Mouse (Mus musculus) midbrain, embryonic 10.5 days (tissue): ENCODE data around the gene Ccdc34. TPM values are rescaled to one million over a fixed set of nuclear protein-coding genes. Genes with fewer than 3 reads are reported as not detected.
A peak's percentile ranks its signal among the peaks of the same experiment; 100 is the strongest.

ENCODE experiments used
- DNase-seq: peaks from one replicate; pipeline ENCODE4 v3.0.0-alpha.2; 2017; ENCODE audit warnings: low spot score
- H3K27ac ChIP-seq: fragments of 300-500 bp; sonication (generic); replicated peaks from 2 replicates; pipeline ENCODE4 v1.5.1; 2016; ENCODE audit warnings: mild to moderate bottlenecking
- H3K27me3 ChIP-seq: fragments of 300-500 bp; sonication (generic); 2 replicates; pipeline ENCODE4 v1.6.1; 2016; ENCODE audit warnings: low read depth, mild to moderate bottlenecking; ENCODE audit not compliant: poor library complexity, severe bottlenecking
- H3K36me3 ChIP-seq: fragments of 300-500 bp; sonication (generic); 2 replicates; pipeline ENCODE4 v1.6.1; 2016; ENCODE audit warnings: mild to moderate bottlenecking, moderate library complexity
- H3K4me1 ChIP-seq: fragments of 300-500 bp; sonication (generic); 2 replicates; pipeline ENCODE4 v1.6.1; 2016
- H3K4me3 ChIP-seq: fragments of 300-500 bp; sonication (generic); 2 replicates; pipeline ENCODE4 v1.5.1; 2016; ENCODE audit warnings: mild to moderate bottlenecking, moderate library complexity
- H3K9me3 ChIP-seq: fragments of 300-500 bp; sonication (generic); replicated peaks from 2 replicates; pipeline ENCODE4 v1.6.1; 2016; ENCODE audit warnings: mild to moderate bottlenecking
- WGBS: fragments of 180-500 bp; shearing (Covaris S2); methylation state at CpG from one replicate; pipeline ENCODE4 v1.1.7; 2016; 5-methylcytosine and 5-hydroxymethylcytosine counted together
- polyA plus RNA-seq: library from polyadenylated mRNA; unstranded; fragments of >200 nt; fragmentation: Nextera tagmentation; extraction: Ambion mirVana; gene quantifications from 2 replicates; pipeline ENCODE4 v1.2.1, GENCODE M21; 2016

Gene Ccdc34
- polyA plus RNA-seq, 1 experiment from 2014 or later = 60.2 TPM

DNA sequence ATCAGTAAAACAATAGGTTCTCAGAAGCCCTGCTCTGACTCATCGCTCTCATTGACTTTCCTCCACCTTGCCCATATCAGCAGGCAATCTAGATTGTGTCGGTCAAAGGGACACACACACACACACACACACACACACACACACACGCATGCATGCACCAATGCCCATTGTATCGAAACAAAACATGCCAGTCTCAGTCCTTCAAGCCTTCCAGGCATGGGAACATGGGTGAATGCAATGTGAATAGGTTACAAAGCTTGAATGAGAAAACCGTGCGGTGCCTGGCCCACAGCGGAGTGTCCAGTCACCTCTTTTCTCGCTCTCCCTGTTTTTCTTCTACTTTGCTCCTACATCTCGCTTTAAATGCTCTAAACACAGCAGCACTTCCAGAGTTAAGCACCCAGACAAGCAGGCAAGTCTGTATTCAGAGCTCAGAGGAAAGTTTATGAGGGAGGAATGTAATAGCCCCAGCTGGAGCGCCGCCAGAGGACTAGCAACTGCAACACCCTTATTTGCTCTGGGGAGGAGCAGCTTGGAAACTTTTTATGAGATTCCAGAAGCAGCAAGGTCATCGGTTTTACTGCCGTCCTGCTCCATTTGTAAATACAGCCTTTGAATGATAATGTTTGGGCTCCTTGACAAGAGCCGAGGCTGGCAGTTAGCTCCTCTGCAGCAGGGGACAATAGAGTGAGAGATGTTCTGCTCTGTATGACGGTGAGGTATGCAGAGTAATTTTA lies 174.5 kb downstream of the Ccdc34 start:
- H3K27me3 ChIP-seq = peaks cover 17% of the 10 kb centered on the region
- DNase-seq = peak; percentile 37
- H3K9me3 ChIP-seq = no peaks in the 10 kb centered on the region
- WGBS = 39% methylated on average over 15 of the region's 15 CpGs
- peaks cover 25% of the 10 kb centered on the region for H3K4me1 ChIP-seq
- no peaks in the 10 kb centered on the region for H3K36me3 ChIP-seq
- peak overlapping the region; percentile 74 for H3K27ac ChIP-seq
- H3K4me3 ChIP-seq = peak overlapping the region; percentile 22; the same call in 1 of the 2 replicates

DNA sequence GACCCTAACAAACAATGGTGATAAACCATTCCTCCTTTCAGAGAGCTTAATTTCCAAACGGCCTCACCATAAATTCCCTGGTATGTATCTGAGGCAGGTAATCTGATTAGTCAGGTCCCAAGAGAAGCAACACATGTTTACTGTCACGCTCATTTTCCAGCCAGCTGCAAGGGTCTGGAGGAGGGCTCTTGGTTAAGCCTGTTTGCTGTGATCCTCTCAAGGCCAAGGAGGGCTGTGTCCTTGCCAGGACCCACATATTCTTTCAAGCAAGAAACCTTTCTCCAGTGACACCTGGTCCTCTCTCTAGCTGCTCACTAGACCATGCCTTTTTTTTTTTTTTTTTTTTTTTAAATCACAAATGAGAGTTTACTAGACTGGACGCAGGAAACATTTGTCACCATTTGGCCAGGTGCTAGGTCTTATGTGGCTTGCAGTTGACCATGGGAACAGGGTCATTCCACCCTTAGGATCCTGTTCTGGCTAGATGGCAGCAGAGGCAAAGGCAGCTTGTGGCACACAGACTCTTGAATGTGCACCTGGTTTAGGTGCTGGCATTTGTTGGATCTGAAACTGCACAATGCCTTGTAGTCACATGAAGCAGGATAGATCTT lies 175.2 kb downstream of the Ccdc34 start:
- peaks cover 17% of the 10 kb centered on the region for H3K27me3 ChIP-seq
- H3K9me3 ChIP-seq = no peaks in the 10 kb centered on the region
- DNase-seq = peak; percentile 31
- H3K27ac ChIP-seq = peak overlapping the region; percentile 74
- H3K4me1 ChIP-seq = peaks cover 25% of the 10 kb centered on the region
- peak overlapping the region; percentile 22; the same call in 1 of the 2 replicates for H3K4me3 ChIP-seq
- no peaks in the 10 kb centered on the region for H3K36me3 ChIP-seq
- 49% methylated on average over 3 of the region's 3 CpGs for WGBS

DNA sequence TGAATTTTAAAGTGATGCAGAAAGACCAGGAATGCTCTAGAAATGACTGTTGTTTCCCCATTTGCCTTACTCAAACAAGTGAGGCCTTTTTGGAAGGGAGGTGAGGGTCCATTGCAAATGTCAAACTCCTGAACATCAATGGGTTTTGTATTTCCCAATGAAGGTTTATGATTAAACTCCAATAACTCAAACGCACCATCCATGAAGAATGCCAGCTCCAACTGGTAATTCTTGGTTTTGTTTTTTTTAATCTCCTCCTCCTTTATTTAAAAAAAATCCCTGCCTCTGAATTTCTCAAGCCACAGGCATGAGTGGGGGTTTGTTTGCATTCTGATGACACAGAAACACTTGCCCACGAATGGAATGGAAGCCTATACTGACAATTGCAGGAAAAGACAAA lies 178.9 kb downstream of the Ccdc34 start:
- peaks cover 19% of the 10 kb centered on the region for H3K4me1 ChIP-seq
- H3K9me3 ChIP-seq = no peaks in the 10 kb centered on the region
- H3K36me3 ChIP-seq = no peaks in the 10 kb centered on the region
- H3K4me3 ChIP-seq = no peak overlapping the region
- H3K27me3 ChIP-seq = no peaks in the 10 kb centered on the region
- WGBS = 90% methylated on average over 2 of the region's 2 CpGs
- H3K27ac ChIP-seq = no peak overlapping the region
- DNase-seq = no peak

DNA sequence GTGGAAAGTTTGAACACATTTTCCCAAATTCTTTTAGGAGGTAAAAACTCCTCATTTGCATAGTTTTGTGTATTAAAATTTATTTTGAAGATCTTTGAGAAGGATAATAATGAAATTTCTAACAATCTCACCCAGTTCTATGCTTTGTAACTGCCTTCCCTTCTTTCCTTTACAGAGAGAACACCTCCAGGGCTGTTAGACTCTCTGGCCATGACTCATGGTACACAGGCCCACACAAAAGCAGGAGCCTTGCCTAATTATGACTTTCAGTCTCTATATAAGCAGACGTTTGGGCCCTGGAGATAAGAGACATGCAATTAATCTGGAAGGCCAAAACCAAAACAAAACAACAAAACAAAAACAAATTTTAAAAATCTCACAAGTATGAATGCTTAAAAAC lies 182.0 kb downstream of the Ccdc34 start:
- Histone ChIP-seq H3K4me1 (peaks cover 7% of the 10 kb centered on the region), H3K27me3 (peaks cover 13% of the 10 kb centered on the region), H3K36me3 (no peaks in the 10 kb centered on the region), H3K27ac (no peak overlapping the region), H3K9me3 (no peaks in the 10 kb centered on the region), H3K4me3 (no peak overlapping the region)
- no peak for DNase-seq
- 76% methylated on average over 1 of the region's 1 CpGs for WGBS

DNA sequence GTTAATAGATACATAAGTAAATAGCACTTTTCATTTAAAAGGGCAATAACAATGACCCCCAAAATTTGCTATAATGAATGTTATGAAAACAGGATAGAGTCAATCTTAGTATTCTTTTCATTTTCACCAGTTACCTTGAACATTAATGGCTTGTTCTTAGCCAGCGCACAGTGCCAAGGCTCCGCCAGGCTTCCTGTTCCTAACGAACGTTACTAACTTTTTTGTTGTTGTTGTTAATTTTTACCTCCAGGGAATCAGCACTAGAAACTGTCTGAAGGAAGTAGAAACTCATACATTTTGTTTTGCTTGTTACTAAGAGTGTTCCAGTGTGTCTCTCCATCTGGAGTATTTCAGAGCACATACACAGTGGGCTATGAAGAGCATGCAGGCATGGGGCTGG lies 184.2 kb downstream of the Ccdc34 start:
- H3K27me3 ChIP-seq = peaks cover 13% of the 10 kb centered on the region
- WGBS = 89% methylated on average over 4 of the region's 4 CpGs

DNA sequence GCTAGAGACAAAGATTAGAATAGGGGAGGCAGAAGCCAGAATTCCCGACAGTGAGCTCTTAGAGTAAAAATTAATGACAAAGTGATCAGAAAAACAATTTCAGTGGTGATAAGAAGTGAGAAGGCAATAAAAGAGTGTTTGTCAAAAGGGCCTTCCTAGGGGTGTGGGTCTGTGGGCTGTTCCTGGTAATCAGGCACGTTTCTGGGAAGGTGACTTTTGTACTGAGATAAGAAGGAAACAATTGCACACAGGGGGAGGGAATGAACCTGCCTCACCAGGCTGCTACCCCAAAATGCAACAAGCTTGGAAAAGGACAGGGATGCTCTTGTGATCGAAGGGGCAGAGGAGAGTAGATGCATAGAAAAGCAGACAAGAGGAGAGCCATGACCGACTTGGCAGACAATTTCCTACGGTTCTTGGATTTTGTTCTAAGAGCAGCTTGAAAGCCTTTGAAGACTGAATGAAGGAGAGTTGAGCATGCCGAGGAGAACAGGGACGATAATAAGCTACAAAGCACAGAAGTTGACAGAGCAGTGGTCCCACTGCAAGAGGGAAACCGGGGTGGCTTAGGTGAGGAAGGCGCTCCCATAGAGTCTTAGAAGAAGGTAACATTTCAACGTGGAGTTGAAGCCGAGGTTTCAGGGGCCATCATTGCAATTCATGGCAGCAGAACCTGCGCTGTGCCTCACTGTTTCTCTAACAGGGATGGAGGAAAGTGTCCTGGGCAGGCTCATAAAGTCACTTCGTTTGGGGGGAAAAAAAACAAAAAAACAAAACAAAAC lies 185.3 kb downstream of the Ccdc34 start:
- 50% methylated on average over 13 of the region's 13 CpGs for WGBS
- Histone ChIP-seq H3K4me3 (no peak overlapping the region), H3K9me3 (no peaks in the 10 kb centered on the region), H3K27ac (no peak overlapping the region), H3K36me3 (no peaks in the 10 kb centered on the region), H3K4me1 (peaks cover 10% of the 10 kb centered on the region), H3K27me3 (peaks cover 13% of the 10 kb centered on the region)
- DNase-seq = no peak

More for the DNA sequence above, 184.2 kb downstream of the Ccdc34 start:
- Histone ChIP-seq H3K4me1 (peaks cover 10% of the 10 kb centered on the region), H3K9me3 (no peaks in the 10 kb centered on the region), H3K27ac (no peak overlapping the region), H3K4me3 (no peak overlapping the region), H3K36me3 (no peaks in the 10 kb centered on the region)
- no peak for DNase-seq

DNA sequence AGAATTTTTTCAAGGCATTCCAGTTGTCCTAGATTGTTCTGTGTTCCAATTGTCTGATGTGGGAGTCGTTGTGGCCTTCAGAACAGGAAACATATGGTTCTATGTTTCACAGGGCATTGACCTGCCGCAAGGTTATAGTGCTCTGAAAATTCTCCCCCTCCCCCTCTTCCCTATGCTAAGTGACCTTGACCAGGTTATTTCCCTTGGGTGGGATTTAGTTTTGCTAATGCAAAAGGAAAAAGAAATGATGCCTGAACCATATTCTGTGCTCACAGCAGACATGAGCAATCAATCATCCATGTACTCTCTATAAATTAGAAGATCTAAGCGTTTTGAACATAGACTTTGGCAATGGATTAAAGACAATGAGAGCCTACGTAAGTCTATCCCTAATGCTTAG lies 186.6 kb downstream of the Ccdc34 start:
- Histone ChIP-seq H3K9me3 (no peaks in the 10 kb centered on the region), H3K4me1 (peaks cover 10% of the 10 kb centered on the region), H3K27ac (no peak overlapping the region), H3K36me3 (no peaks in the 10 kb centered on the region), H3K4me3 (no peak overlapping the region), H3K27me3 (peaks cover 13% of the 10 kb centered on the region)
- 76% methylated on average over 4 of the region's 4 CpGs for whole genome bisulfite sequencing
- DNase-seq = no peak

DNA sequence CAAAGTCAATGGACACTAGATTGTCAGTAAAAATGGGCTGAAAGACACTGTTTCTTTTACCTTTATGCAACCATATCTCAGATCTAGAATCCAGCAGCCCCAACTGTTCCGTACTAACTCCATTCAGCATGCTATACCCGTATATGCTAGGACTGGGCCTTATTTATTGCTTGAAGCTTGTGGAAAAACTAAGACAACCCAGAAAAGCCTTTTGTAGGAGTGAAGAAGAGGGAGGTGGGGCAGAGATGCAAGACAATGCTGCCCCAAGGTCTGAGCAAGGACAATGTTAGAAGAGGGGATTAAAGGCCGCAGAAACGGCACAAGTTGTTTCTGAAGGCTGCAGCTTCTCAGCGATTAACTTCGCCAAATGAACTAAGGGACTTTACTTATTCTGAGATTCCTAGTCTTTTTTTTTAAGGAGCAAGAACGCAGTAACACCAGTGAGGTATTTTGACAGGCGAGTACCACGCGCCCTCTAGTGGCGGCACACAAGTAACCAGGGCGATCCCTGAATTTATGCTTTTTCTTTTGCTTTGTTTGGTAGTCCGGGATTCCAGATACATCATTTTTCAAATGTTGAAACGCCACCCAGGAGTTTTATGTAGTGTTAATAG lies 187.2 kb downstream of the Ccdc34 start:
- Histone ChIP-seq H3K36me3 (no peaks in the 10 kb centered on the region), H3K27me3 (peaks cover 13% of the 10 kb centered on the region), H3K4me3 (no peak overlapping the region), H3K4me1 (peaks cover 10% of the 10 kb centered on the region), H3K27ac (no peak overlapping the region), H3K9me3 (no peaks in the 10 kb centered on the region)
- 13% methylated on average over 14 of the region's 14 CpGs for WGBS
- DNase-seq = peak; percentile 73

DNA sequence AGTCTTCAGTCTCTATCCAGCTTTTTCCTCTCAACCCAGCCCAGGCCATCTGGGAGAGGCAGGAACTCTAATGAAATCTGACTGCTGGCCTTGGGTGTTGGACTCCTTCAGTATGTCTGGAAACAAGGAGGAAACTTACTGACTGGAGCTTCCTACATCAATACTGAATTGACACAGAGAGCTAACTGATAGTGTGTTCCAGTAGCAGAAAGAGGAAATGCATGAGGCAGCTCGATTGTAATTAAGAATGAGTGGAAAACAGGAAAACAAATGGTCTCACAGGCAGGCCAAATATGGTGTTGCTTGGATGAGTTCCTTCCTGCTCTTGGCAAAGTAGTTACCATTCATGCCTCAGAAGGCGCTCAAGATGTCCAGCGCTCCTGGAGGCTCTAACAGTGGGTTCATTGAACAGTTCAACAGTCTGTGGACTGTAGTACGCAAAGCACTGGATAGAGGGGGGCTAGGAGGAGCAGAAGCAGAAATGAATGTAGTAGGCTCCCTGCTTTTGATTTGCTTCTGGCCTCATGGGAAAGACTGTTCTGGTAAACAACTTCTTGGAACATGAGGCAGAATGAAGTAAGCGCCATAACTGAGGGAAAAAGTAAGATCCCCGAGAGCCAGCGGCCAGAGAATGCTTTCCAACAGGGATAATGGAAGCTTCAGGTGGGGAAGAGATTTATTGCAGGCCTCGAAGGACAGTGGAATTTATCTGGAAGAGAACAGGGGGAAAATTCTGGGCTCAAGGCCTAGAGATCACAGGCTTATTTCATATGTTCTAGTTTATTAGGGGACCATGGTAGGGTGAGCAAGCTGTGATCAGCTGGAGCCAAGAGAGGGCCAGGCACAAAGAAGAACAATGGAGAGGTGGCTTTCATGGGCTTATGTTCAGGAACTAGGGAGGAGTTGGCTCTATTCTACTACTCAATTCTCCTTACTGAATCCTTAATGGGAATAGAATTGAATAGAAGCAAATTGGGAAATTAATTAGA lies 193.2 kb downstream of the Ccdc34 start:
- Histone ChIP-seq H3K27ac (no peak overlapping the region), H3K4me3 (no peak overlapping the region), H3K4me1 (no peaks in the 10 kb centered on the region), H3K36me3 (no peaks in the 10 kb centered on the region), H3K27me3 (no peaks in the 10 kb centered on the region), H3K9me3 (no peaks in the 10 kb centered on the region)
- no peak for DNase-seq
- WGBS = 91% methylated on average over 8 of the region's 8 CpGs

DNA sequence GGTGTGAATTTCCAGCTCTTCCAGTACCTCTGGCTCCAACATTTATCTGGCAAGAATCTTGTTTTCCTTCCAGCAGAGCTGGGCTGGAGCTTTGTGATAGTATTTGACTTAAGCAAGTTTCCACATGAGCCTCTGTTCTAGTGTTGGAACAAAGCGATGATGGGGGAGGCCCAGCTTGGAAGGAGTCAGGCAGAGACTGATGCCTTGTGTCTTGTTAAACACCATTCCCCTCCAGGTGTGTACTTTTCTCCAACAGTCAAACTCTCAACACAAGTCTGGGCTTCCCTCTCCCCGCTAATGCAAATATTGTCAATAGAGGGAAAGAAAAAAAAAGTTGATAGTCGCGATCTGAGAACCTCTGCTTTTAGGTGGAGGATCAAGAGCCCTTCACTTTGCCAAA lies 196.7 kb downstream of the Ccdc34 start:
- 89% methylated on average over 4 of the region's 4 CpGs for WGBS
- H3K4me1 ChIP-seq = no peaks in the 10 kb centered on the region

DNA sequence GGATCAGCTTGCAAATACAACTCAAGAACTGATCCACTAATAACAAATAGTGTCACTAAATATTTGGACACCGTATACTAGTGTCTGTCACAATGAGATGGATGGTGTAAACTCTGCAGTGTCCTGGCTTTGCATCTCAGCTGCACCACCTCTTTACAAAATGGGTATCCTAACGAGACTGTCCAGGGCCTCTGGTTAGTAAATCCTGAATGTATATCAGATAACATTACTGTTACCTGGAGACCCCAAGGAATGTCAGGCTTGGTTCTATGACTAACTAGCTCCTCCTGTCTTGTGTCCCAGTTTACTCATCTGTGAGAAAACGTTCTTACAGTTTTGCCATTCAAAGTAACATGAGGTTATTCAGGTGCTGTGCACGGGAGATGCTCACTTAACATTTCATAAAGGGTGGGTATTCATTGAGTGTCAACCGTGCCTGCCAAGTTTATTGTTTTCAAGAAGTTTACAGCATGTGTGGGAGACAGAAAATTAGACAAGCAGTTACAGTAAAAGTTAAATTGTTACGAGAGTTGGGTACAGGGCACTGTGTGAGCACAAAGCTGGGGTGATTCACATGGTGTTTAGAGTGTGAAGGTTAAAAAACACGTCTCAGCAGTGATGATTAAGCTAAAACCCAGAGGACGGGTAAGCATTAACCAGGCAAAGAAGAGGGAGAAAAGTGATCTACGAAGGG lies 197.5 kb downstream of the Ccdc34 start:
- H3K9me3 ChIP-seq = no peaks in the 10 kb centered on the region
- H3K4me1 ChIP-seq = no peaks in the 10 kb centered on the region
- no peaks in the 10 kb centered on the region for H3K27me3 ChIP-seq
- H3K36me3 ChIP-seq = no peaks in the 10 kb centered on the region
- H3K4me3 ChIP-seq = no peak overlapping the region
- WGBS = 79% methylated on average over 9 of the region's 9 CpGs
- H3K27ac ChIP-seq = no peak overlapping the region
- no peak for DNase-seq

More for the DNA sequence above, 196.7 kb downstream of the Ccdc34 start:
- Histone ChIP-seq H3K27ac (no peak overlapping the region), H3K9me3 (no peaks in the 10 kb centered on the region), H3K27me3 (no peaks in the 10 kb centered on the region), H3K36me3 (no peaks in the 10 kb centered on the region), H3K4me3 (no peak overlapping the region)
- DNase-seq = no peak
